ENCODE assay signal across 9 mouse cellular contexts in the genomic region with DNA sequence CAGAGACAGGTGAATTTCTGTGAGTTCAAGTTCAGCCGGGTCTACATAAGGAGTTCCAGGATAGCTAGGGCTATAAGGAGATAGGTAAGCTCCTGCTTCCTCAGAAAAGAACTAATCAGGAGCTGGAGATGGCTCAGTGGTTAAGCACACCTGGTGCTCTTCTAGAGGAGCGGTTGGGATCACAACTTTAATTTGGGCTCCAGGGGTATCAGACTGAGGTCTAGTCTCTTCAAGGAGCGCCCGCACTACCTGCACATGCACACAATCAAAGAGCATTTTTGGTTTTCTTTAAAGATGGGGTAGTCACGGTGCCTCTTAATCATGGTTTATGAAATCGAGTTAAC. TPM values are rescaled to one million over a fixed set of nuclear protein-coding genes. Genes with fewer than 3 reads are reported as not detected.
A peak's percentile ranks its signal among the peaks of the same experiment; 100 is the strongest.
DNase-seq lines count a peak whose midpoint lies in the region; ATAC-seq and TF ChIP-seq lines count a peak whose summit lies in the region.
"Had no signal": no experiment of that assay in that cellular context is flagged by ENCODE, and none has a peak within 500 bp of the region (broad histone marks: within the 10 kb centered on the region; RNA-seq: fewer than 3 reads in every experiment).

No protein-coding gene starts in this region.

- no peak for TF ChIP-seq POLR2A in heart, adult 2 months (IDR thresholded peaks at IDR 0.05; ENCODE audit: insufficient read depth, low read depth, low read length)
- TF ChIP-seq POLR2A in CH12.LX (IDR thresholded peaks at IDR 0.05; ENCODE audit: low read depth, low read length), result no peak

- no peak for TF ChIP-seq RAD21 in CH12.LX (IDR thresholded peaks at IDR 0.05; ENCODE audit: low read depth, low read length)

- H3K27me3 ChIP-seq in heart, adult 2 months (ENCODE audit: control insufficient read depth, insufficient read depth, low read length), result no peaks in the 10 kb centered on the region
- H3K27me3 ChIP-seq in CH12.LX (replicated peaks), result no peaks in the 10 kb centered on the region
- H3K27me3 ChIP-seq in forebrain, embryonic 14.5 days (replicated peaks; ENCODE audit: control insufficient read depth, insufficient read depth, low read length), result no peaks in the 10 kb centered on the region
- H3K27me3 ChIP-seq in liver, embryonic 14.5 days (ENCODE audit: control insufficient read depth, insufficient read depth, low read length), result peaks cover 2% of the 10 kb centered on the region; the same call in 1 of the 2 replicates

- H3K36me3 ChIP-seq in heart, adult 2 months (ENCODE audit: control insufficient read depth, insufficient read depth, low read length), result no peaks in the 10 kb centered on the region
- peaks cover 28 to 34% of the 10 kb centered on the region in 2 experiments for H3K36me3 ChIP-seq in CH12.LX (replicated peaks in 1 of 2; ENCODE audit: control insufficient read depth in 1 of 2, insufficient read depth in 1 of 2, low read length in 1 of 2)
- H3K36me3 ChIP-seq in forebrain, embryonic 14.5 days (ENCODE audit: control insufficient read depth, insufficient read depth, low read length), result peaks cover 29% of the 10 kb centered on the region
- H3K36me3 ChIP-seq in liver, embryonic 14.5 days (replicated peaks; ENCODE audit: control insufficient read depth, insufficient read depth, low read depth), result peaks cover 4% of the 10 kb centered on the region; the same call in 1 of the 2 replicates

- peak overlapping the region; percentile 95 for H3K27ac ChIP-seq in heart, adult 2 months
- no peak overlapping the region for H3K27ac ChIP-seq in CH12.LX (ENCODE audit: insufficient read depth, low read depth)
- H3K27ac ChIP-seq in forebrain, embryonic 14.5 days (ENCODE audit: low read depth, low read length), result peak overlapping the region; percentile 83; the same call in 1 of the 2 replicates
- H3K27ac ChIP-seq in liver, embryonic 14.5 days, result no peak overlapping the region; the same call in 1 of the 2 replicates

- peaks cover 5% of the 10 kb centered on the region for H3K9me3 ChIP-seq in CH12.LX (replicated peaks; ENCODE audit: low read length)
- H3K9me3 ChIP-seq in forebrain, embryonic 14.5 days (replicated peaks; ENCODE audit: control insufficient read depth, low read length), result no peaks in the 10 kb centered on the region
- H3K9me3 ChIP-seq in liver, embryonic 14.5 days (ENCODE audit: control insufficient read depth, low read length), result no peaks in the 10 kb centered on the region

- 0 out of 2 replicates have a peak, but pooled peaks cover 2% of the 10 kb centered on the region for H3K79me2 ChIP-seq in heart, adult 2 months (replicated peaks; ENCODE audit: control insufficient read depth, insufficient read depth, low read length)
- H3K79me2 ChIP-seq in CH12.LX (replicated peaks; ENCODE audit: control insufficient read depth, extremely low read depth, insufficient read depth, poor library complexity, severe bottlenecking), result peaks cover 11% of the 10 kb centered on the region

- H3K4me2 ChIP-seq in CH12.LX (ENCODE audit: insufficient read depth, low read depth, poor library complexity, severe bottlenecking), result peak overlapping the region; percentile 62; the same call in 1 of the 2 replicates
- H3K4me2 ChIP-seq in forebrain, embryonic 14.5 days (ENCODE audit: low read length), result peak overlapping the region; percentile 78
- peak overlapping the region; percentile 75 for H3K4me2 ChIP-seq in liver, embryonic 14.5 days (ENCODE audit: low read depth)

- H3K4me3 ChIP-seq in heart, adult 2 months, result peak overlapping the region; percentile 87
- H3K4me3 ChIP-seq in CH12.LX (replicated peaks in 1 of 3; ENCODE audit: low read depth in 2 of 3, low read length in 2 of 3, poor library complexity in 1 of 3), result peak overlapping the region; percentile 71 to 87 (median 81)
- peak overlapping the region; percentile 67 for H3K4me3 ChIP-seq in forebrain, embryonic 14.5 days (ENCODE audit: low read depth, low read length)
- peak overlapping the region; percentile 60 to 70 for H3K4me3 ChIP-seq in liver, embryonic 14.5 days (ENCODE audit: insufficient read depth in 1 of 2, low read depth in 2 of 2, low read length in 2 of 2)

- dilution Hi-C loops in CH12.LX (cut with MboI; ENCODE audit: extremely low pct_ligation_motif_present, extremely low pct_unique_long_range_greater_than_20kb, low sequenced_read_pairs), result no loop called here

- WGBS in heart, adult 2 months, result 21% methylated on average over 6 of the region's 6 CpGs
- 19% methylated on average over 6 of the region's 6 CpGs for WGBS in forebrain, embryonic 14.5 days
- WGBS in liver, embryonic 14.5 days (ENCODE audit: insufficient replicate concordance), result 35% methylated on average over 6 of the region's 6 CpGs

- TF ChIP-seq CTCF in heart, adult 2 months (IDR thresholded peaks at IDR 0.05), result no peak
- TF ChIP-seq CTCF in CH12.LX (conservative IDR thresholded peaks at IDR 0.05 in 1 of 2, IDR thresholded peaks at IDR 0.05 in 1 of 2; ENCODE audit: low read depth in 2 of 2, low read length in 2 of 2), result no peak
- no peak for TF ChIP-seq CTCF in liver, embryonic 14.5 days (IDR thresholded peaks at IDR 0.05; ENCODE audit: low read depth)

- H3K9ac ChIP-seq in heart, adult 2 months (ENCODE audit: low read depth, low read length), result peak overlapping the region; percentile 99
- peak overlapping the region; percentile 86 for H3K9ac ChIP-seq in CH12.LX (ENCODE audit: insufficient read depth, low read depth)
- peak overlapping the region; percentile 95 for H3K9ac ChIP-seq in forebrain, embryonic 14.5 days (ENCODE audit: low read length)
- H3K9ac ChIP-seq in liver, embryonic 14.5 days (replicated peaks), result peak overlapping the region; percentile 71

- ATAC-seq in forebrain, embryonic 14.5 days, result peak; percentile 37; the same call in 1 of the 2 replicates
- peak; percentile 2; the same call in 1 of the 2 replicates for ATAC-seq in liver, embryonic 14.5 days (ENCODE audit: insufficient read depth)
- ATAC-seq in granulocyte monocyte progenitor cell, adult 5-6 weeks (replicated peaks; ENCODE audit: poor library complexity, severe bottlenecking), result no peak

- TF ChIP-seq EP300 in heart, adult 2 months (IDR thresholded peaks at IDR 0.05; ENCODE audit: insufficient read depth, low read depth, low read length), result no peak
- no peak for TF ChIP-seq EP300 in CH12.LX (IDR thresholded peaks at IDR 0.05; ENCODE audit: low read length)
- TF ChIP-seq EP300 in liver, embryonic 14.5 days (IDR thresholded peaks at IDR 0.05; ENCODE audit: low read depth), result no peak

- no peak for DNase-seq in heart, adult 2 months
- no peak for DNase-seq in heart, postnatal 25 days (ENCODE audit: low spot score)
- DNase-seq in CH12.LX (ENCODE audit: extremely low read depth), result no peak
- DNase-seq in forebrain, embryonic 14.5 days (ENCODE audit: low spot score), result no peak
- no peak for DNase-seq in liver, embryonic 14.5 days (ENCODE audit: low read depth in 3 of 3, low spot score in 3 of 3)
- DNase-seq in adrenal gland, postnatal 36 days, result no peak
- DNase-seq in embryo, embryonic 11 days, result no peak

- intact Hi-C loops in heart, adult 2 months (cut with DNase I), result loop anchor here (5.0 kb wide), 1 partner anchor 72 kb away; a partner anchor contains a TSS
- intact Hi-C loops in heart, postnatal 25 days (cut with DNase I), result loop anchor here (2.0 kb wide), 1 partner anchor 75 kb away; a partner anchor contains a TSS

- in situ Hi-C loops in CH12.LX (cut with MboI; ENCODE audit: low pct_ligation_motif_present, low pct_unique_long_range_greater_than_20kb, low sequenced_read_pairs), result loop anchor here (25.0 kb wide), 2 partner anchors 188 to 663 kb away; a partner anchor contains a TSS

- H3K4me1 ChIP-seq in heart, adult 2 months (ENCODE audit: control insufficient read depth, insufficient read depth, low read length), result peaks cover 2% of the 10 kb centered on the region
- peaks cover 6 to 18% of the 10 kb centered on the region in 2 experiments; a peak in 2 of 4 replicates for H3K4me1 ChIP-seq in CH12.LX (ENCODE audit: control insufficient read depth in 1 of 2, insufficient read depth in 2 of 2)
- H3K4me1 ChIP-seq in forebrain, embryonic 14.5 days (ENCODE audit: control insufficient read depth, insufficient read depth, low read length), result peaks cover 4% of the 10 kb centered on the region; the same call in 1 of the 2 replicates
- peaks cover 3 to 7% of the 10 kb centered on the region in 2 experiments; a peak in 3 of 4 replicates for H3K4me1 ChIP-seq in liver, embryonic 14.5 days (replicated peaks; ENCODE audit: control insufficient read depth in 2 of 2, insufficient read depth in 2 of 2, low read length in 1 of 2)

RNA-seq across cellular contexts. Expression of a gene that starts 1.4 kb away (rescaled TPM):
- 1 to 10 TPM; 4.5 to 5.4 TPM for total RNA-seq in heart, adult 2 months (2021)
- polyA plus RNA-seq in heart, adult 2 months (2012; rRNA removed), result 2.0 and 2.9 TPM in 2 replicates
- total RNA-seq in heart, postnatal 25 days (2021), result 1 to 10 TPM; 3.3 to 3.9 TPM
- total RNA-seq in CH12.LX (2012; rRNA removed) (0.21 TPM in 1 of 2 replicates, not detected in the other), CH12.LX (2014; rRNA removed) (not detected in 2 replicates)
- 0.10 and 0.14 TPM in 2 replicates for polyA plus RNA-seq in CH12.LX (2012; ENCODE audit: insufficient read length, low read depth)
- 1.5 and 1.9 TPM in 2 replicates for polyA plus RNA-seq in forebrain, embryonic 14.5 days (2014; fragmentation: Nextera tagmentation; extraction: Ambion mirVana)
- 0.06 and 0.10 TPM in 2 replicates for polyA plus RNA-seq in liver, embryonic 14.5 days (2012; rRNA removed)
- polyA plus RNA-seq in liver, embryonic 14.5 days (2014; fragmentation: Nextera tagmentation; extraction: Ambion mirVana), result 0.10 and 0.18 TPM in 2 replicates
- total RNA-seq in granulocyte monocyte progenitor cell, adult 5-6 weeks (2014; fragmentation: Nextera tagmentation), result not detected in 2 replicates
- not detected in 2 replicates for total RNA-seq in granulocyte monocyte progenitor cell, adult 5-6 weeks (2017)
- 10 to 100 TPM in 1 of 2 experiments, 1 to 10 TPM in 1; 7.6 to 10.1 TPM for total RNA-seq in adrenal gland, postnatal 36 days (2021)

RNA-seq across cellular contexts. Expression of a gene that starts 17.6 kb away (rescaled TPM):
- total RNA-seq in heart, adult 2 months (2021), result not detected
- 4.9 TPM in 1 of 2 replicates, not detected in the other for polyA plus RNA-seq in heart, adult 2 months (2012; rRNA removed)
- total RNA-seq in heart, postnatal 25 days (2021), result not detected
- total RNA-seq in CH12.LX (2012; rRNA removed) (0.08 and 0.13 TPM in 2 replicates), CH12.LX (2014; rRNA removed) (not detected in 2 replicates)
- polyA plus RNA-seq in CH12.LX (2012; ENCODE audit: insufficient read length, low read depth), result 0.12 TPM in 1 of 2 replicates, not detected in the other
- polyA plus RNA-seq in forebrain, embryonic 14.5 days (2014; fragmentation: Nextera tagmentation; extraction: Ambion mirVana), result not detected in 2 replicates
- 0.12 TPM in 1 of 2 replicates, not detected in the other for polyA plus RNA-seq in liver, embryonic 14.5 days (2012; rRNA removed)
- not detected in 2 replicates for polyA plus RNA-seq in liver, embryonic 14.5 days (2014; fragmentation: Nextera tagmentation; extraction: Ambion mirVana)
- not detected in 2 replicates for total RNA-seq in granulocyte monocyte progenitor cell, adult 5-6 weeks (2014; fragmentation: Nextera tagmentation)
- not detected in 2 replicates for total RNA-seq in granulocyte monocyte progenitor cell, adult 5-6 weeks (2017)
- total RNA-seq in adrenal gland, postnatal 36 days (2021), result not detected

RNA-seq across cellular contexts. Expression of a gene that starts 23.4 kb away (rescaled TPM):
- not detected for total RNA-seq in heart, adult 2 months (2021)
- polyA plus RNA-seq in heart, adult 2 months (2012; rRNA removed), result 0.45 TPM in 1 of 2 replicates, not detected in the other
- not detected for total RNA-seq in heart, postnatal 25 days (2021)
- not detected in 2 replicates for total RNA-seq in CH12.LX (2012; rRNA removed)
- total RNA-seq in CH12.LX (2014; rRNA removed), result not detected in 2 replicates
- not detected in 2 replicates for polyA plus RNA-seq in CH12.LX (2012; ENCODE audit: insufficient read length, low read depth)
- polyA plus RNA-seq in forebrain, embryonic 14.5 days (2014; fragmentation: Nextera tagmentation; extraction: Ambion mirVana), result not detected in 2 replicates
- polyA plus RNA-seq in liver, embryonic 14.5 days (2012; rRNA removed), result not detected in 2 replicates
- not detected in 2 replicates for polyA plus RNA-seq in liver, embryonic 14.5 days (2014; fragmentation: Nextera tagmentation; extraction: Ambion mirVana)
- not detected in 2 replicates for total RNA-seq in granulocyte monocyte progenitor cell, adult 5-6 weeks (2014; fragmentation: Nextera tagmentation)
- total RNA-seq in granulocyte monocyte progenitor cell, adult 5-6 weeks (2017), result not detected in 2 replicates
- total RNA-seq in adrenal gland, postnatal 36 days (2021), result not detected
- polyA plus RNA-seq: CD4-positive, CD25-positive, alpha-beta regulatory T cell, adult 4 months had no signal

RNA-seq across cellular contexts. Expression of a gene that starts 23.4 kb away (rescaled TPM):
- under 1 TPM; 0.16 to 0.37 TPM for total RNA-seq in heart, adult 2 months (2021)
- not detected in 2 replicates for polyA plus RNA-seq in heart, adult 2 months (2012; rRNA removed)
- total RNA-seq in heart, postnatal 25 days (2021), result under 1 TPM in 1 of 2 experiments, not detected in 1; 0.39 TPM
- total RNA-seq in CH12.LX (2012; rRNA removed) (not detected in 2 replicates), CH12.LX (2014; rRNA removed) (not detected in 2 replicates)
- polyA plus RNA-seq in CH12.LX (2012; ENCODE audit: insufficient read length, low read depth), result not detected in 2 replicates
- not detected in 2 replicates for polyA plus RNA-seq in forebrain, embryonic 14.5 days (2014; fragmentation: Nextera tagmentation; extraction: Ambion mirVana)
- polyA plus RNA-seq in liver, embryonic 14.5 days (2012; rRNA removed), result not detected in 2 replicates
- not detected in 2 replicates for polyA plus RNA-seq in liver, embryonic 14.5 days (2014; fragmentation: Nextera tagmentation; extraction: Ambion mirVana)
- not detected in 2 replicates for total RNA-seq in granulocyte monocyte progenitor cell, adult 5-6 weeks (2014; fragmentation: Nextera tagmentation)
- total RNA-seq in granulocyte monocyte progenitor cell, adult 5-6 weeks (2017), result 0.26 TPM in 2 replicates
- not detected for total RNA-seq in adrenal gland, postnatal 36 days (2021)
- polyA plus RNA-seq: CD4-positive, CD25-positive, alpha-beta regulatory T cell, adult 4 months had no signal

RNA-seq across cellular contexts. Expression of a gene that starts 26.1 kb away (rescaled TPM):
- 10 to 100 TPM; 52.7 to 59.5 TPM for total RNA-seq in heart, adult 2 months (2021)
- 44.4 and 65.2 TPM in 2 replicates for polyA plus RNA-seq in heart, adult 2 months (2012; rRNA removed)
- total RNA-seq in heart, postnatal 25 days (2021), result 10 to 100 TPM; 61.8 to 62.7 TPM
- total RNA-seq in CH12.LX (2012; rRNA removed) (33.0 and 52.2 TPM in 2 replicates), CH12.LX (2014; rRNA removed) (39.9 and 40.7 TPM in 2 replicates)
- polyA plus RNA-seq in CH12.LX (2012; ENCODE audit: insufficient read length, low read depth), result 40.2 and 42.8 TPM in 2 replicates
- 54.8 and 56.0 TPM in 2 replicates for polyA plus RNA-seq in forebrain, embryonic 14.5 days (2014; fragmentation: Nextera tagmentation; extraction: Ambion mirVana)
- polyA plus RNA-seq in liver, embryonic 14.5 days (2012; rRNA removed), result 7.5 and 8.8 TPM in 2 replicates
- 10.3 and 10.7 TPM in 2 replicates for polyA plus RNA-seq in liver, embryonic 14.5 days (2014; fragmentation: Nextera tagmentation; extraction: Ambion mirVana)
- 13.8 and 18.3 TPM in 2 replicates for total RNA-seq in granulocyte monocyte progenitor cell, adult 5-6 weeks (2014; fragmentation: Nextera tagmentation)
- 17.1 and 17.5 TPM in 2 replicates for total RNA-seq in granulocyte monocyte progenitor cell, adult 5-6 weeks (2017)
- 10 to 100 TPM; 61.8 to 63.7 TPM for total RNA-seq in adrenal gland, postnatal 36 days (2021)

Comparison
In these comparisons a context has a peak if more than half of its experiments do, and no peak if none do; other contexts are left out.
1. H3K27ac ChIP-seq: peak in heart, adult 2 months (single experiment) and forebrain, embryonic 14.5 days (single experiment); none in CH12.LX (single experiment) and liver, embryonic 14.5 days (single experiment).
2. Peak in every context shown above with its lines, with median percentiles within 50 percentile points of each other: H3K4me3 ChIP-seq, H3K9ac ChIP-seq and H3K4me2 ChIP-seq.